Mouse (Mus musculus): ENCODE results near the gene Acer1. TPM values are rescaled to one million over a fixed set of nuclear protein-coding genes. Genes with fewer than 3 reads are reported as not detected.

Gene Acer1
- polyA plus RNA-seq, 1 experiment from 2014 or later = not detected

- H3K9ac ChIP-seq (replicated peaks) = no peak overlapping the region
- H3K27me3 ChIP-seq (ENCODE audit: insufficient read depth, low read length) = no peaks in the 10 kb centered on the region
- no peak overlapping the region for H3K27ac ChIP-seq (ENCODE audit: low read depth)
- H3K4me2 ChIP-seq (ENCODE audit: low read depth, low read length) = no peak overlapping the region
- no peak overlapping the region for H3K4me3 ChIP-seq (ENCODE audit: low read depth, low read length)
- no peaks in the 10 kb centered on the region for H3K9me3 ChIP-seq (ENCODE audit: low read length)
- no peak for TF ChIP-seq EP300 (IDR thresholded peaks at IDR 0.05; ENCODE audit: low read depth)
- no peak for TF ChIP-seq CTCF (IDR thresholded peaks at IDR 0.05; ENCODE audit: low read depth)
- DNase-seq (no peak), ATAC-seq (no peak)
- 73% methylated on average over 3 of the region's 3 CpGs for WGBS (ENCODE audit: insufficient replicate concordance)
- H3K36me3 ChIP-seq (replicated peaks; ENCODE audit: insufficient read depth, low read length) = no peaks in the 10 kb centered on the region
- H3K4me1 ChIP-seq (ENCODE audit: insufficient read depth) = peaks cover 5% of the 10 kb centered on the region; the same call in 1 of the 2 replicates
Observed at GRCm38 (mm10) chr17:56985656-56986055, 3.7 kb upstream of the Acer1 start.

- Histone ChIP-seq H3K4me1 (ENCODE audit: insufficient read depth) (0 out of 2 replicates have a peak, but pooled peaks cover 4% of the 10 kb centered on the region), H3K9me3 (ENCODE audit: low read length) (no peaks in the 10 kb centered on the region), H3K4me2 (ENCODE audit: low read depth, low read length) (no peak overlapping the region), H3K36me3 (replicated peaks; ENCODE audit: insufficient read depth, low read length) (no peaks in the 10 kb centered on the region), H3K9ac (replicated peaks) (no peak overlapping the region), H3K27me3 (ENCODE audit: insufficient read depth, low read length) (no peaks in the 10 kb centered on the region), H3K4me3 (ENCODE audit: low read depth, low read length) (no peak overlapping the region), H3K27ac (ENCODE audit: low read depth) (no peak overlapping the region)
- TF ChIP-seq EP300 (IDR thresholded peaks at IDR 0.05; ENCODE audit: low read depth) (no peak), CTCF (IDR thresholded peaks at IDR 0.05; ENCODE audit: low read depth) (no peak)
- DNase-seq = no peak
- no peak for ATAC-seq
- WGBS (ENCODE audit: insufficient replicate concordance) = 65% methylated on average over 9 of the region's 9 CpGs
Observed at GRCm38 (mm10) chr17:56984886-56985285, 3.0 kb upstream of the Acer1 start.

- TF ChIP-seq CTCF (IDR thresholded peaks at IDR 0.05; ENCODE audit: low read depth) (no peak), EP300 (IDR thresholded peaks at IDR 0.05; ENCODE audit: low read depth) (no peak)
- Histone ChIP-seq H3K4me3 (ENCODE audit: low read depth, low read length) (no peak overlapping the region), H3K4me1 (ENCODE audit: insufficient read depth) (no peaks in the 10 kb centered on the region), H3K9ac (replicated peaks) (no peak overlapping the region), H3K27me3 (ENCODE audit: insufficient read depth, low read length) (no peaks in the 10 kb centered on the region), H3K4me2 (ENCODE audit: low read depth, low read length) (no peak overlapping the region), H3K36me3 (replicated peaks; ENCODE audit: insufficient read depth, low read length) (no peaks in the 10 kb centered on the region), H3K9me3 (ENCODE audit: low read length) (no peaks in the 10 kb centered on the region), H3K27ac (ENCODE audit: low read depth) (no peak overlapping the region)
- DNase-seq (no peak), ATAC-seq (no peak)
- WGBS (ENCODE audit: insufficient replicate concordance) = 62% methylated on average over 7 of the region's 7 CpGs
Observed at GRCm38 (mm10) chr17:56981049-56981448, 877 bp downstream of the Acer1 start.

GRCm38 (mm10) chr17:56979524-56979923, 2.4 kb downstream of the Acer1 start:
- DNase-seq = no peak
- H3K4me2 ChIP-seq (ENCODE audit: low read depth, low read length) = no peak overlapping the region
- WGBS (ENCODE audit: insufficient replicate concordance) = 47% methylated on average over 6 of the region's 8 CpGs

GRCm38 (mm10) chr17:56976531-56977390, 5.2 kb downstream of the Acer1 start:
- H3K27ac ChIP-seq (ENCODE audit: low read depth) = no peak overlapping the region
- H3K4me1 ChIP-seq (ENCODE audit: insufficient read depth) = no peaks in the 10 kb centered on the region
- DNase-seq (no peak), ATAC-seq (no peak)
- H3K4me2 ChIP-seq (ENCODE audit: low read depth, low read length) = no peak overlapping the region
- TF ChIP-seq EP300 (IDR thresholded peaks at IDR 0.05; ENCODE audit: low read depth) (no peak), CTCF (IDR thresholded peaks at IDR 0.05; ENCODE audit: low read depth) (no peak)
- H3K36me3 ChIP-seq (replicated peaks; ENCODE audit: insufficient read depth, low read length) = no peaks in the 10 kb centered on the region
- WGBS (ENCODE audit: insufficient replicate concordance) = 69% methylated on average over 8 of the region's 8 CpGs
- H3K27me3 ChIP-seq (ENCODE audit: insufficient read depth, low read length) = no peaks in the 10 kb centered on the region
- no peak overlapping the region for H3K9ac ChIP-seq (replicated peaks)
- no peak overlapping the region for H3K4me3 ChIP-seq (ENCODE audit: low read depth, low read length)
- no peaks in the 10 kb centered on the region for H3K9me3 ChIP-seq (ENCODE audit: low read length)

More at GRCm38 (mm10) chr17:56979524-56979923, 2.4 kb downstream of the Acer1 start:
- H3K9ac ChIP-seq (replicated peaks) = no peak overlapping the region
- H3K27me3 ChIP-seq (ENCODE audit: insufficient read depth, low read length) = no peaks in the 10 kb centered on the region
- no peak overlapping the region for H3K27ac ChIP-seq (ENCODE audit: low read depth)
- no peak overlapping the region for H3K4me3 ChIP-seq (ENCODE audit: low read depth, low read length)
- TF ChIP-seq EP300 (IDR thresholded peaks at IDR 0.05; ENCODE audit: low read depth) (no peak), CTCF (IDR thresholded peaks at IDR 0.05; ENCODE audit: low read depth) (no peak)
- no peak for ATAC-seq
- H3K9me3 ChIP-seq (ENCODE audit: low read length) = no peaks in the 10 kb centered on the region
- H3K36me3 ChIP-seq (replicated peaks; ENCODE audit: insufficient read depth, low read length) = no peaks in the 10 kb centered on the region
- H3K4me1 ChIP-seq (ENCODE audit: insufficient read depth) = no peaks in the 10 kb centered on the region

- TF ChIP-seq EP300 (IDR thresholded peaks at IDR 0.05; ENCODE audit: low read depth) = no peak
- no peak for TF ChIP-seq CTCF (IDR thresholded peaks at IDR 0.05; ENCODE audit: low read depth)
- H3K27ac ChIP-seq (ENCODE audit: low read depth) = no peak overlapping the region
- no peak overlapping the region for H3K4me2 ChIP-seq (ENCODE audit: low read depth, low read length)
- H3K4me1 ChIP-seq (ENCODE audit: insufficient read depth) = no peaks in the 10 kb centered on the region
- 70% methylated on average over 3 of the region's 3 CpGs for WGBS (ENCODE audit: insufficient replicate concordance)
- H3K9me3 ChIP-seq (ENCODE audit: low read length) = no peaks in the 10 kb centered on the region
- H3K4me3 ChIP-seq (ENCODE audit: low read depth, low read length) = no peak overlapping the region
- H3K27me3 ChIP-seq (ENCODE audit: insufficient read depth, low read length) = no peaks in the 10 kb centered on the region
- no peak overlapping the region for H3K9ac ChIP-seq (replicated peaks)
- DNase-seq (no peak), ATAC-seq (no peak)
- no peaks in the 10 kb centered on the region for H3K36me3 ChIP-seq (replicated peaks; ENCODE audit: insufficient read depth, low read length)
Observed at GRCm38 (mm10) chr17:56975391-56975790, 6.5 kb downstream of the Acer1 start.
